Mouse (Mus musculus): ENCODE data around the gene Ephb3.

GRCm38 (mm10) chr16:21226629-21227028 lies 22.1 kb downstream of the Ephb3 start:
- TF ChIP-seq HCFC1 (IDR thresholded peaks at IDR 0.05; ENCODE audit: borderline replicate concordance, insufficient read depth, low read length) (no peak), ZC3H11A (IDR thresholded peaks at IDR 0.05; ENCODE audit: borderline replicate concordance, low read depth, low read length) (no peak)

Measured in ES-E14 (cell line).